Mouse (Mus musculus) CH12.LX (cell line): ENCODE data around the gene Elfn2. TPM values are rescaled to one million over a fixed set of nuclear protein-coding genes. Genes with fewer than 3 reads are reported as not detected.

Experiments used
- DNase-seq: peaks from one replicate; pipeline ENCODE4 v3.0.0-alpha.2; 2013; ENCODE audit errors: extremely low read depth
- H3K27ac ChIP-seq: 2 replicates; pipeline ENCODE4 v1.5.1; 2012; ENCODE audit warnings: low read depth, mild to moderate bottlenecking, control low read depth, moderate library complexity; ENCODE audit not compliant: insufficient read depth
- H3K27me3 ChIP-seq: replicated peaks from 2 replicates; pipeline ENCODE3; 2012; ENCODE audit warnings: inconsistent platforms
- H3K36me3 ChIP-seq, 2 experiments: replicated peaks in 1 of 2; 2 replicates each; pipeline versions ENCODE3 to v1.6.1; 2012; ENCODE audit warnings: inconsistent platforms in 1 of 2, low read length in 1 of 2, mild to moderate bottlenecking in 1 of 2, mixed read lengths in 1 of 2, moderate library complexity in 1 of 2; ENCODE audit not compliant: control insufficient read depth in 1 of 2, insufficient read depth in 1 of 2
- H3K4me1 ChIP-seq, 2 experiments: 2 replicates each; pipeline ENCODE4 v1.6.1; 2012; ENCODE audit warnings: inconsistent platforms in 1 of 2, moderate library complexity in 1 of 2; ENCODE audit not compliant: insufficient read depth in 2 of 2, control insufficient read depth in 1 of 2
- H3K4me2 ChIP-seq: 2 replicates; pipeline ENCODE4 v1.6.1; 2012; ENCODE audit warnings: low read depth, mild to moderate bottlenecking, control low read depth; ENCODE audit not compliant: poor library complexity, insufficient read depth, severe bottlenecking
- H3K4me3 ChIP-seq, 3 experiments: fragments of 150-350 bp in 1 of 3; sonication (generic) in 1 of 3; replicated peaks in 1 of 3; 2 replicates each; pipeline versions ENCODE3 to v1.5.1; 2011 to 2012; ENCODE audit warnings: low read depth in 2 of 3, low read length in 2 of 3, mild to moderate bottlenecking in 2 of 3, moderate library complexity in 2 of 3, control low read depth in 1 of 3, improper control_type of control experiment in 1 of 3, inconsistent platforms in 1 of 3, mixed read lengths in 1 of 3; ENCODE audit not compliant: poor library complexity in 1 of 3
- H3K79me2 ChIP-seq: replicated peaks from 2 replicates; pipeline ENCODE4 v1.6.1; 2012; ENCODE audit warnings: mild to moderate bottlenecking, moderate library complexity; ENCODE audit not compliant: control insufficient read depth, poor library complexity, insufficient read depth, severe bottlenecking; ENCODE audit errors: extremely low read depth
- H3K9ac ChIP-seq: 2 replicates; pipeline ENCODE4 v1.6.1; 2012; ENCODE audit warnings: low read depth, mild to moderate bottlenecking, control low read depth, moderate library complexity; ENCODE audit not compliant: insufficient read depth
- H3K9me3 ChIP-seq: replicated peaks from 2 replicates; pipeline ENCODE3; 2012; ENCODE audit warnings: low read length, inconsistent platforms, mixed read lengths
- CHD2 ChIP-seq: IDR thresholded peaks from 2 replicates; pipeline ENCODE4 v1.6.1; 2011; ENCODE audit warnings: low read length, improper control_type of control experiment
- CTCF ChIP-seq, 2 experiments: IDR thresholded peaks in 1 of 2; conservative IDR thresholded peaks in 1 of 2; 2 replicates each; pipeline ENCODE4 v1.5.1; 2011 to 2012; ENCODE audit warnings: low read depth in 2 of 2, low read length in 2 of 2, improper control_type of control experiment in 1 of 2, inconsistent platforms in 1 of 2, mild to moderate bottlenecking in 1 of 2, moderate library complexity in 1 of 2
- ELF1 ChIP-seq: IDR thresholded peaks from 2 replicates; pipeline ENCODE4 v1.6.1; 2014; ENCODE audit warnings: low read depth, mild to moderate bottlenecking, inconsistent platforms, low read length, improper control_type of control experiment
- EP300 ChIP-seq: IDR thresholded peaks from 2 replicates; pipeline ENCODE4 v1.6.1; 2011; ENCODE audit warnings: low read length, improper control_type of control experiment
- ETS1 ChIP-seq: conservative IDR thresholded peaks from 2 replicates; pipeline ENCODE4 v1.6.1; 2012; ENCODE audit warnings: low read depth, mild to moderate bottlenecking, inconsistent platforms, low read length, improper control_type of control experiment, moderate library complexity
- GABPA ChIP-seq: IDR thresholded peaks from 2 replicates; pipeline ENCODE4 v1.6.1; 2012; ENCODE audit warnings: low read depth, low read length, improper control_type of control experiment, inconsistent platforms; ENCODE audit not compliant: insufficient replicate concordance
- JUN ChIP-seq: IDR thresholded peaks from 2 replicates; pipeline ENCODE4 v1.6.1; 2011; ENCODE audit warnings: low read depth, mild to moderate bottlenecking, low read length, improper control_type of control experiment, moderate library complexity; ENCODE audit not compliant: insufficient read depth
- JUND ChIP-seq: conservative IDR thresholded peaks from 2 replicates; pipeline ENCODE4 v1.6.1; 2011; ENCODE audit warnings: low read depth, low read length, improper control_type of control experiment
- KAT2A ChIP-seq: IDR thresholded peaks from 2 replicates; pipeline ENCODE4 v1.6.1; 2012; ENCODE audit warnings: low read length, improper control_type of control experiment, inconsistent platforms; ENCODE audit not compliant: insufficient replicate concordance
- MAFK ChIP-seq: IDR thresholded peaks from 2 replicates; pipeline ENCODE4 v1.6.1; 2011; ENCODE audit warnings: low read length, improper control_type of control experiment; ENCODE audit not compliant: insufficient replicate concordance
- MAX ChIP-seq: IDR thresholded peaks from 2 replicates; pipeline ENCODE4 v1.6.1; 2011; ENCODE audit warnings: low read length, improper control_type of control experiment
- MEF2A ChIP-seq: IDR thresholded peaks from 2 replicates; pipeline ENCODE4 v1.6.1; 2014; ENCODE audit warnings: low read depth, mild to moderate bottlenecking, inconsistent platforms, low read length, improper control_type of control experiment, borderline replicate concordance
- MXI1 ChIP-seq: IDR thresholded peaks from 2 replicates; pipeline ENCODE4 v1.6.1; 2011; ENCODE audit warnings: mild to moderate bottlenecking, low read depth, low read length, improper control_type of control experiment
- MYC ChIP-seq: IDR thresholded peaks from 2 replicates; pipeline ENCODE4 v1.6.1; 2011; ENCODE audit warnings: low read depth, mild to moderate bottlenecking, improper control_type of control experiment, low read length
- PAX5 ChIP-seq: IDR thresholded peaks from 2 replicates; pipeline ENCODE4 v1.6.1; 2012; ENCODE audit warnings: low read length, inconsistent platforms, mixed read lengths
- POLR2A ChIP-seq: IDR thresholded peaks from 2 replicates; pipeline ENCODE4 v1.6.1; 2011; ENCODE audit warnings: low read depth, mild to moderate bottlenecking, improper control_type of control experiment, low read length
- POLR2AphosphoS2 ChIP-seq: IDR thresholded peaks from 2 replicates; pipeline ENCODE4 v1.6.1; 2011; ENCODE audit warnings: low read depth, low read length, improper control_type of control experiment
- RAD21 ChIP-seq: IDR thresholded peaks from 2 replicates; pipeline ENCODE4 v1.6.1; 2011; ENCODE audit warnings: low read depth, mild to moderate bottlenecking, low read length, improper control_type of control experiment, moderate library complexity
- RCOR1 ChIP-seq: conservative IDR thresholded peaks from 2 replicates; pipeline ENCODE4 v1.6.1; 2012; ENCODE audit warnings: low read depth, mild to moderate bottlenecking, inconsistent platforms, low read length, improper control_type of control experiment
- SIN3A ChIP-seq: IDR thresholded peaks from 2 replicates; pipeline ENCODE4 v1.6.1; 2012; ENCODE audit warnings: low read length, improper control_type of control experiment, inconsistent platforms
- TCF12 ChIP-seq: IDR thresholded peaks from 2 replicates; pipeline ENCODE4 v1.6.1; 2014; ENCODE audit warnings: low read depth, mild to moderate bottlenecking, inconsistent platforms, low read length, improper control_type of control experiment
- UBTF ChIP-seq: IDR thresholded peaks from 2 replicates; pipeline ENCODE4 v1.6.1; 2012; ENCODE audit warnings: low read depth, mild to moderate bottlenecking, inconsistent platforms, low read length, improper control_type of control experiment, moderate library complexity
- USF1 ChIP-seq: IDR thresholded peaks from 2 replicates; pipeline ENCODE4 v1.6.1; 2014; ENCODE audit warnings: low read depth, mild to moderate bottlenecking, inconsistent platforms, low read length, improper control_type of control experiment
- USF2 ChIP-seq: conservative IDR thresholded peaks from 2 replicates; pipeline ENCODE4 v1.6.1; 2011; ENCODE audit warnings: low read depth, low read length, improper control_type of control experiment
- ZC3H11A ChIP-seq: IDR thresholded peaks from 2 replicates; pipeline ENCODE4 v1.6.1; 2012; ENCODE audit warnings: low read depth, mild to moderate bottlenecking, inconsistent platforms, low read length, improper control_type of control experiment
- ZKSCAN1 ChIP-seq: IDR thresholded peaks from 2 replicates; pipeline ENCODE4 v1.6.1; 2012; ENCODE audit warnings: low read depth, inconsistent platforms, low read length, improper control_type of control experiment, borderline replicate concordance
- ZMIZ1 ChIP-seq: IDR thresholded peaks from 2 replicates; pipeline ENCODE4 v1.6.1; 2012; ENCODE audit warnings: low read depth, mild to moderate bottlenecking, inconsistent platforms, low read length, improper control_type of control experiment
- ZNF384 ChIP-seq: IDR thresholded peaks from 2 replicates; pipeline ENCODE4 v1.6.1; 2012; ENCODE audit warnings: low read depth, low read length, improper control_type of control experiment, inconsistent platforms
- dilution Hi-C: fragments of 300-500 bp; cut with MboI; formaldehyde crosslinking; loops from 2 replicates; pipeline ENCODE4 v1.14.3; 2020; ENCODE audit warnings: low sequenced_read_pairs; ENCODE audit not compliant: extremely low pct_unique_long_range_greater_than_20kb, extremely low pct_ligation_motif_present
- in situ Hi-C: fragments of 300-500 bp; cut with MboI; formaldehyde crosslinking; loops from 3 replicates; pipeline ENCODE4 v1.14.3; 2019; ENCODE audit warnings: low sequenced_read_pairs, low pct_ligation_motif_present, low pct_unique_long_range_greater_than_20kb, mixed read lengths
- polyA plus RNA-seq: library from polyadenylated mRNA; unstranded; fragments of >175 nt; gene quantifications from 2 replicates; pipeline ENCODE4 v1.2.1, GENCODE M21; 2012; ENCODE audit warnings: low read depth; ENCODE audit not compliant: insufficient read length
- total RNA-seq, 2 experiments: library from RNA; depleted of rRNA; stranded (reverse); fragments of 300-350 nt in 1 of 2; fragments of >200 nt in 1 of 2; gene quantifications; 2 replicates each; pipeline ENCODE4 v1.2.3; 2012 to 2014

Elfn2 gene
- total and polyA plus RNA-seq, 3 experiments = 0.06 TPM; not detected in 2

- peaks cover 91% of the 10 kb centered on the region for H3K27me3 ChIP-seq
These were observed 22.8 kb downstream of the Elfn2 start for GRCm38 (mm10) chr15:78695745-78696144.

GRCm38 (mm10) chr15:78692505-78692904 is 26.1 kb downstream of the Elfn2 start:
- dilution Hi-C loops = no loop called here
- no peaks in the 10 kb centered on the region for H3K36me3 ChIP-seq
- H3K9me3 ChIP-seq = no peaks in the 10 kb centered on the region
- in situ Hi-C loops = no loop called here
- no peak for TF ChIP-seq ETS1
- no peak for TF ChIP-seq JUN
- no peak for TF ChIP-seq ZNF384
- TF ChIP-seq USF1 = no peak
- no peak for TF ChIP-seq JUND
- TF ChIP-seq SIN3A = no peak
- TF ChIP-seq UBTF = no peak
- no peak for TF ChIP-seq USF2
- no peak for TF ChIP-seq POLR2A
- no peak for TF ChIP-seq MEF2A
- no peak for TF ChIP-seq MXI1
- no peak for TF ChIP-seq EP300
- TF ChIP-seq RCOR1 = no peak
- no peak for TF ChIP-seq POLR2AphosphoS2
- TF ChIP-seq TCF12 = peak; percentile 9; the same call in 1 of the 2 replicates
- peak in 1 of 2 experiments; percentile 34; a peak in 2 of 4 replicates for TF ChIP-seq CTCF (conservative IDR thresholded peaks at IDR 0.05 in 1 of 2, IDR thresholded peaks at IDR 0.05 in 1 of 2; ENCODE audit: low read depth in 2 of 2, low read length in 2 of 2)
- TF ChIP-seq RAD21 = peak; percentile 41
- no peak for TF ChIP-seq MAFK
- no peak for TF ChIP-seq ZKSCAN1
- no peak for TF ChIP-seq PAX5
- H3K4me3 ChIP-seq = no peak overlapping the region
- DNase-seq = peak; percentile 6
- no peak overlapping the region for H3K9ac ChIP-seq
- no peak overlapping the region for H3K4me2 ChIP-seq
- H3K4me1 ChIP-seq = peaks cover 22 to 32% of the 10 kb centered on the region in 2 experiments
- H3K27ac ChIP-seq = no peak overlapping the region
- H3K27me3 ChIP-seq = peaks cover 85% of the 10 kb centered on the region
- no peaks in the 10 kb centered on the region for H3K79me2 ChIP-seq

More at GRCm38 (mm10) chr15:78695745-78696144, 22.8 kb downstream of the Elfn2 start:
- no peak overlapping the region for H3K4me3 ChIP-seq
- peaks cover 18 to 23% of the 10 kb centered on the region in 2 experiments for H3K4me1 ChIP-seq
- H3K36me3 ChIP-seq = no peaks in the 10 kb centered on the region
- no peak overlapping the region for H3K27ac ChIP-seq
- TF ChIP-seq CTCF (conservative IDR thresholded peaks at IDR 0.05 in 1 of 2, IDR thresholded peaks at IDR 0.05 in 1 of 2; ENCODE audit: low read depth in 2 of 2, low read length in 2 of 2) (no peak), GABPA (no peak), MAX (no peak), ELF1 (no peak), POLR2A (no peak), MYC (no peak), ZMIZ1 (no peak), ZC3H11A (no peak), CHD2 (no peak), JUN (no peak), MEF2A (no peak), KAT2A (no peak), MXI1 (no peak), EP300 (no peak)
- dilution Hi-C loops = no loop called here
- H3K9ac ChIP-seq = no peak overlapping the region
- in situ Hi-C loops = no loop called here
- H3K9me3 ChIP-seq = no peaks in the 10 kb centered on the region
- DNase-seq = no peak
- no peak overlapping the region for H3K4me2 ChIP-seq
- H3K79me2 ChIP-seq = no peaks in the 10 kb centered on the region
